Mouse (Mus musculus) embryonic facial prominence, embryonic 11.5 days (tissue): Measurements from ENCODE around the gene Ube2v1. TPM values are rescaled to one million over a fixed set of nuclear protein-coding genes. Genes with fewer than 3 reads are reported as not detected.

Experiments
- ATAC-seq: fragments of 200-750 bp; cut with Nextera tagmentation; replicated peaks from 2 replicates; pipeline ENCODE4 v1.8.0; 2017; ENCODE audit warnings: low read depth; ENCODE audit not compliant: insufficient number of reproducible peaks, low FRiP score, low TSS enrichment
- DNase-seq: peaks from one replicate; pipeline ENCODE4 v3.0.0-alpha.2; 2015; ENCODE audit warnings: low spot score
- H3K27ac ChIP-seq: fragments of 300-500 bp; sonication (generic); replicated peaks from 2 replicates; pipeline ENCODE4 v1.5.1; 2014; ENCODE audit warnings: mild to moderate bottlenecking, low read depth, low read length, control low read depth
- H3K27me3 ChIP-seq: fragments of 300-500 bp; sonication (generic); 2 replicates; pipeline ENCODE4 v1.6.1; 2014; ENCODE audit warnings: mild to moderate bottlenecking, low read length, moderate library complexity, mixed read lengths; ENCODE audit not compliant: control insufficient read depth, insufficient read depth
- H3K36me3 ChIP-seq: fragments of 300-500 bp; sonication (generic); replicated peaks from 2 replicates; pipeline ENCODE4 v1.6.1; 2014; ENCODE audit warnings: low read depth, mild to moderate bottlenecking, low read length, moderate library complexity, mixed read lengths; ENCODE audit not compliant: control insufficient read depth, insufficient read depth
- H3K4me1 ChIP-seq: fragments of 300-500 bp; sonication (generic); 2 replicates; pipeline ENCODE4 v1.6.1; 2014; ENCODE audit warnings: low read length, mixed read lengths; ENCODE audit not compliant: control insufficient read depth, insufficient read depth
- H3K4me2 ChIP-seq: fragments of 300-500 bp; sonication (generic); 2 replicates; pipeline ENCODE4 v1.6.1; 2014; ENCODE audit warnings: low read depth, mild to moderate bottlenecking, control low read depth, low read length, moderate library complexity
- H3K4me3 ChIP-seq: fragments of 300-500 bp; sonication (generic); 2 replicates; pipeline ENCODE4 v1.5.1; 2014; ENCODE audit warnings: low read depth, low read length, control low read depth
- H3K9ac ChIP-seq: fragments of 300-500 bp; sonication (generic); replicated peaks from 2 replicates; pipeline ENCODE4 v1.6.1; 2014; ENCODE audit warnings: mild to moderate bottlenecking, control low read depth, low read length
- H3K9me3 ChIP-seq: fragments of 300-500 bp; sonication (generic); replicated peaks from 2 replicates; pipeline ENCODE4 v1.6.1; 2016; ENCODE audit warnings: mild to moderate bottlenecking, low read length, inconsistent platforms, mixed read lengths; ENCODE audit not compliant: control insufficient read depth
- WGBS: fragments of 180-500 bp; shearing (Covaris S2); extraction: QIAGEN DNeasy Blood & Tissue Kit; methylation state at CpG from one replicate; pipeline ENCODE4 v1.1.7; 2014; 5-methylcytosine and 5-hydroxymethylcytosine counted together
- polyA plus RNA-seq: library from polyadenylated mRNA; unstranded; fragments of >200 nt; fragmentation: Nextera tagmentation; extraction: Ambion mirVana; gene quantifications from 2 replicates; pipeline ENCODE4 v1.2.1, GENCODE M21; 2014

Gene Ube2v1
- polyA plus RNA-seq, 1 experiment from 2014 or later, result 223 TPM

GRCm38 (mm10) chr2:167633537-167633872 lies 1.6 kb upstream of the Ube2v1 start:
- DNase-seq (no peak), ATAC-seq (no peak)
- H3K9ac ChIP-seq, result no peak overlapping the region
- peaks cover 6% of the 10 kb centered on the region for H3K4me1 ChIP-seq
- no peaks in the 10 kb centered on the region for H3K27me3 ChIP-seq
- H3K9me3 ChIP-seq, result no peaks in the 10 kb centered on the region
- H3K4me2 ChIP-seq, result no peak overlapping the region
- no peaks in the 10 kb centered on the region for H3K36me3 ChIP-seq
- WGBS, result 92% methylated on average over 6 of the region's 6 CpGs
- no peak overlapping the region for H3K27ac ChIP-seq
- H3K4me3 ChIP-seq, result no peak overlapping the region

- H3K4me2 ChIP-seq, result no peak overlapping the region
- H3K4me3 ChIP-seq, result no peak overlapping the region
- DNase-seq (no peak), ATAC-seq (no peak)
- H3K9ac ChIP-seq, result no peak overlapping the region
- no peaks in the 10 kb centered on the region for H3K9me3 ChIP-seq
- H3K27ac ChIP-seq, result no peak overlapping the region
- WGBS, result 80% methylated on average over 12 of the region's 12 CpGs
- H3K4me1 ChIP-seq, result peaks cover 6% of the 10 kb centered on the region
- no peaks in the 10 kb centered on the region for H3K27me3 ChIP-seq
- H3K36me3 ChIP-seq, result no peaks in the 10 kb centered on the region
Measured at GRCm38 (mm10) chr2:167632731-167633536, 1.0 kb upstream of the Ube2v1 start.

DNA sequence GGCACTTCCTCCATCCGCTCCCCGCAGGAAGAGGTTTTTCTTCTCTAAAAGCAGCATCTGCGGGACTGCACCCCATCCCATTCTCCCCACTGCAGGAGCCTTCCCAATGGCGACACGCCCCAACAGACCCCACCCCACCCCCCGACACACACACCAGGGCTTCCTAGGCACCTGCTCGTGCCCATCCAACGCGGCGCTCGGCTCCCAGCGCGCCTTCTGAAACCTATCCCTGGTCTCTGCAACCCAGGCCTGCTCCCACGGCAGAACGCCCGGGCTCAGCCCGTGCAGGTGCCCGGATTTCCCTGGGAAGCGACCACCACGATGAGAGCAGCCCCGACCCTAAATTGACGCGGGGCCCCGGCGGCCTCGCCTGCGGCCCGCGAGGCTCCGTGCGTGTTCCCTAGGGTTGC lies 709 bp downstream of the Ube2v1 start:
- peak overlapping the region; percentile 84 for H3K27ac ChIP-seq
- DNase-seq, result no peak
- H3K36me3 ChIP-seq, result peaks cover 4% of the 10 kb centered on the region; the same call in 1 of the 2 replicates
- H3K4me3 ChIP-seq, result peak overlapping the region; percentile 75
- H3K4me2 ChIP-seq, result peak overlapping the region; percentile 83
- peaks cover 6% of the 10 kb centered on the region for H3K4me1 ChIP-seq
- 1% methylated on average over 31 of the region's 31 CpGs for WGBS
- peak overlapping the region; percentile 90 for H3K9ac ChIP-seq
- no peak for ATAC-seq
- no peaks in the 10 kb centered on the region for H3K9me3 ChIP-seq
- H3K27me3 ChIP-seq, result no peaks in the 10 kb centered on the region

GRCm38 (mm10) chr2:167630421-167630820 lies 1.5 kb downstream of the Ube2v1 start:
- ATAC-seq (no peak), DNase-seq (no peak)
- WGBS, result 75% methylated on average over 5 of the region's 5 CpGs
- Histone ChIP-seq H3K4me2 (peak overlapping the region; percentile 83), H3K36me3 (peaks cover 4% of the 10 kb centered on the region; the same call in 1 of the 2 replicates), H3K9ac (peak overlapping the region; percentile 90), H3K27me3 (no peaks in the 10 kb centered on the region), H3K4me1 (peaks cover 6% of the 10 kb centered on the region), H3K9me3 (no peaks in the 10 kb centered on the region), H3K27ac (no peak overlapping the region), H3K4me3 (peak overlapping the region; percentile 75)

DNA sequence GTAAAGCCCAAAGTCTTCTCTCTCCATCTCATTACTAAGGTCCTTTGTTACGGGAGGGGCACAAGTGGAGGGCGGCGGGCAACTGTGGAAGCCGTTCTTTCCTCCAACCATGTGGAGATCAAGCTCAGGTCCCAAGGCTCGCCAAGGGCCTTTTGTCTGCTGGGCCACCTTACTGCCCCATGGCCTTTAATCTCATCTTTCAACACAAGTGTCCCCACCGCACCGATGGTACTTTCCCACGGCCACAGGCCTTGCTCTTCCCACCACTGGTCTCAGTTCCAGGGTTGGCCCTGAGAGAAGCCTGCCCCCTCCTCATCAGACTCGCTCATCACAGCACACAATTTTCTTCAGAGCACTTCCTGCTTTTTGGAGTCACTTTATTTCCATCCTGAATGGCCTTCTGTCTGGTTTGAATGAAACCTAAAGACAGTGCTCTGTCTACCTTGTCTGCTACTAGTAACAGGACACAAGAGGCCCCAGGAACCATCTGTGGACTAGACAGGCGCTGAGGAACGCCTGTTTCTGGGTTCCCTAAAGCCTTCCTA lies 2.2 kb downstream of the Ube2v1 start:
- WGBS, result 75% methylated on average over 11 of the region's 11 CpGs
- no peak overlapping the region for H3K4me3 ChIP-seq
- peak overlapping the region; percentile 39 for H3K9ac ChIP-seq
- H3K27ac ChIP-seq, result no peak overlapping the region
- no peak for DNase-seq
- ATAC-seq, result no peak
- H3K27me3 ChIP-seq, result no peaks in the 10 kb centered on the region
- peaks cover 6% of the 10 kb centered on the region for H3K4me1 ChIP-seq
- no peaks in the 10 kb centered on the region for H3K9me3 ChIP-seq
- no peak overlapping the region; the same call in 1 of the 2 replicates for H3K4me2 ChIP-seq
- peaks cover 4% of the 10 kb centered on the region; the same call in 1 of the 2 replicates for H3K36me3 ChIP-seq

- no peaks in the 10 kb centered on the region for H3K9me3 ChIP-seq
- H3K27ac ChIP-seq, result no peak overlapping the region; the same call in 1 of the 2 replicates
- H3K9ac ChIP-seq, result no peak overlapping the region
- H3K27me3 ChIP-seq, result no peaks in the 10 kb centered on the region
- peaks cover 4% of the 10 kb centered on the region; the same call in 1 of the 2 replicates for H3K36me3 ChIP-seq
- no peak for DNase-seq
- ATAC-seq, result no peak
- 73% methylated on average over 4 of the region's 4 CpGs for WGBS
- H3K4me2 ChIP-seq, result no peak overlapping the region
- no peak overlapping the region for H3K4me3 ChIP-seq
- H3K4me1 ChIP-seq, result peaks cover 6% of the 10 kb centered on the region
Measured at GRCm38 (mm10) chr2:167628872-167629271, 3.0 kb downstream of the Ube2v1 start.

DNA sequence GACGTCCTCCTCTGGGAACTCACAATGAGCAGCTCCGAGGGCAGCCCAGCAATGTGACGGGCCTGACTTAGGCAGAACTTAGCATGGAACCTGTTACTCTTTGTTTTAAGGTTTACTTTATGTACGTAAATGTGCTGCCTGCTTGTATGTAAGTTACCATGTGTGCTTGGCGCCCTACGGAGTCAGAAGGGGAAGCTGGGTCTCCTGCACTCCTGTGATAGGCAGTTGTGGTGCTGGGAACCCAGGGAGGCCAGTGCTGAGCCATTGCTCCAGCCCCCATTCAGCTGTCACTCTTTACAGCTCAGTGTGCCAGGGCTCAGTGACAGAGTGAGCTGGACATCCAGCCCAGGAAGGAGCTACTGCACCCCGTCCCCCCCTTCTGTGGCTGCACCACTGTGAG lies 4.9 kb downstream of the Ube2v1 start:
- H3K27ac ChIP-seq, result no peak overlapping the region
- H3K9me3 ChIP-seq, result no peaks in the 10 kb centered on the region
- no peak for DNase-seq
- no peak overlapping the region for H3K4me2 ChIP-seq
- 89% methylated on average over 7 of the region's 7 CpGs for WGBS
- no peak overlapping the region for H3K9ac ChIP-seq
- H3K36me3 ChIP-seq, result peaks cover 4% of the 10 kb centered on the region; the same call in 1 of the 2 replicates
- H3K4me3 ChIP-seq, result no peak overlapping the region
- no peak for ATAC-seq
- H3K4me1 ChIP-seq, result peaks cover 6% of the 10 kb centered on the region
- no peaks in the 10 kb centered on the region for H3K27me3 ChIP-seq

- no peak overlapping the region for H3K4me3 ChIP-seq
- DNase-seq (no peak), ATAC-seq (no peak)
- H3K36me3 ChIP-seq, result peaks cover 4% of the 10 kb centered on the region; the same call in 1 of the 2 replicates
- H3K27me3 ChIP-seq, result no peaks in the 10 kb centered on the region
- H3K9ac ChIP-seq, result no peak overlapping the region; the same call in 1 of the 2 replicates
- H3K4me2 ChIP-seq, result no peak overlapping the region
- no peak overlapping the region for H3K27ac ChIP-seq
- H3K9me3 ChIP-seq, result no peaks in the 10 kb centered on the region
- 51% methylated on average over 2 of the region's 2 CpGs for whole genome bisulfite sequencing
- H3K4me1 ChIP-seq, result peaks cover 3% of the 10 kb centered on the region
Measured at GRCm38 (mm10) chr2:167625670-167626069, 6.2 kb downstream of the Ube2v1 start.
